Mouse (Mus musculus): ENCODE data around the gene Tmem222. TPM values are rescaled to one million over a fixed set of nuclear protein-coding genes. Genes with fewer than 3 reads are reported as not detected.

Gene Tmem222
- 10 to 100 TPM; 31.7 to 32.5 TPM for total RNA-seq (2023)

GRCm38 (mm10) chr4:133277104-133278026 is at the start of gene Tmem222:
Gene Tmem222, minus strand, starts transcription at chr4:133277792.

DNA sequence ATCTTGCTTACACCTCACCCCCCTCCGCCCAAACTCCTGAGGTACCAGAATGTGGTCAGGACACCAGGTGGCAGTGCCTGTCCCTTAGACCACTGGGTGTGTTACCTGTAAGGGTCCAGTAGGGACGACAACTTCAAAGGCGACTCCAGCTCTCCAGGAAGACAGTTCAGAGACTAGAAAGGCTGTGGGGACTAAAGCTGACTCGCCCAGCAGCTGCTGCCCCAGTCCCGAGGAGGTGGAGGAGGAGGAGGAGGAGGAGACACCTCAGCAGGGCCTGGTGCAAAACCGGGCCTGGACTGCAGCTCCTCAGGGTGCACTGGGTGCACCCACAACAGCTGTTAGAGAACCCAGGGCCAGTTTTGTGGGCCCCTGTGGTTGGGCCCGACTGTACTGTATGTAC is 14.7 kb downstream of the Tmem222 start, which contains the start of gene Sytl1:
TSS of gene Sytl1 (minus strand) at position 232 of the 400 bp plus-strand sequence.

DNA sequence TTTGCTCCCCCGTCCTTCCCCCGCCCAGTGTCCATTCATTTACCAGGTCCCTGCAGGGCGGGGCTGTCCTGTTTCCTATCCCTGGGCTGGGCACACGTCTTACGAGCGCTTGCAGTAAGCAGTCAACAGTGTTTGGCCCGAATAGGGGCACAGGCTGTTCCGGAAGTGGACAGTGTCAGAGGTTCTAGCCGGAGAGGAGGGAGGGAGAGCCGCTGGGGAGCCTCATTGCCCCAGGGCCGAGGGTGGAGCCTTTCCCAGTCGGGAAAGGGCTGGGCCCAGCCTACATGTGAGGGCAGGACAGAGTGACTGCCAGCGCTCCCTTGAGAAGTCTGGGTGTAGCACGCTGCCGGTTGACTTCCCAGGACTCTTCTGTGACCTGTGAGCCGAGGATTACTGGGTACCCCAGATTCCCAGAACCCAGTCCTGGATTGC is 37.1 kb downstream of the Tmem222 start, which contains the start of gene Map3k6:
TSS of gene Map3k6 (plus strand) at position 329 of the 432 bp plus-strand sequence.

Other genes starting within 250 kb of the Tmem222 start
- 100 to 1,000 TPM; 230 to 271 TPM for gene Wasf2, start 147.3 kb downstream of the Tmem222 start, total RNA-seq (2023)
- not detected for gene Cd164l2, start 65.7 kb downstream of the Tmem222 start, total RNA-seq (2023)
- not detected for gene Gpr3, start 65.3 kb downstream of the Tmem222 start, total RNA-seq (2023)
- gene Map3k6, start 37.0 kb downstream of the Tmem222 start, total RNA-seq (2023), result 1 to 10 TPM; 6.1 to 8.7 TPM
- 10 to 100 TPM; 32.7 to 33.3 TPM for gene Sytl1, start 14.7 kb downstream of the Tmem222 start, total RNA-seq (2023)
- 10 to 100 TPM; 55.9 to 59.9 TPM for gene Wdtc1, start 75.7 kb upstream of the Tmem222 start, total RNA-seq (2023)
- gene Slc9a1, start 91.9 kb upstream of the Tmem222 start, total RNA-seq (2023), result 10 to 100 TPM; 62.6 to 62.7 TPM
- gene Tent5b, start 202.3 kb upstream of the Tmem222 start, total RNA-seq (2023), result not detected
- not detected for gene Trnp1, start 220.8 kb upstream of the Tmem222 start, total RNA-seq (2023)
- gene Kdf1, start 241.2 kb upstream of the Tmem222 start, total RNA-seq (2023), result not detected

All from neutrophil, adult 83 days (primary cell).